Mouse (Mus musculus): Measurements from ENCODE around the gene Sema4b. TPM values are rescaled to one million over a fixed set of nuclear protein-coding genes. Genes with fewer than 3 reads are reported as not detected.
A peak's percentile ranks its signal among the peaks of the same experiment; 100 is the strongest.

Sema4b gene
- polyA plus RNA-seq, 1 experiment from 2014 or later = 9.9 TPM

DNA sequence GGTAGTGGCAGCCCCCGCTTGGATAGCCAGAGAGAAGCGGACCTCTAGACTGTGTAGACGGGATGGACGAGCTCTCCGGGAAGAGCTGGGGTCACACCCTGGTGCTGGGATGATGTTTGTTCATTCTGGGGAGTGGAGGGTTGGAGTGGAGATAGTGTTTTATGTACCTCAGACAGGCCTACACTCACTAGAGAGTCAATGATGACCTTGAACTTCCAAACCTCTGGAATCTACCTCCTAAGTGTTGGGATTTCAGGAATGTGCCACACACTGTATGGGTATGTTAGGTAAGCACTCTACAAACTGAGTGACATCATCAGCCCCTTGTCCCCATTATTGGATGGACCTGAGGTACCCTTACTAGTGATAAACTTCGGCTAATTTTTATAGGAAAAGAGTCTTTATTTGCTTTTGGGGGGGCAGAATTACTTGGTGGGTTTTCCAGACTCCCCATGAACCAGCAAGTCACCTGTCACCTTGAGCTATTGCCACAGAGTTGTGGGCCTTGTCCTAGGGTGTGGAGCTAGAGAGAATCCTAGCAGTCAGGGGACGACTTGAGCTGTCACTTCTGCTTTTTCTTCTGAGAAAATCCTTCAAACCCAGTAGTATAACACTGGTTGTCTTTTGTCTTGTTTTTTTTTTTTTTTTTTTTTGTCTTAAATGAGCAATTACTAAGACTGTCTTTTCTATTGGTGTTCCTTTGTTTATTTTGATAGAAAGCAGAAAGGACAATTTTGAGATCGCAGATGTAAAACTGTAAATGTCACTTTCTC lies 28.0 kb upstream of the Sema4b start:
- Histone ChIP-seq H3K27ac (replicated peaks) (peak overlapping the region; percentile 17; the same call in 1 of the 2 replicates), H3K4me2 (no peak overlapping the region), H3K4me3 (no peak overlapping the region), H3K27me3 (replicated peaks) (peaks cover 11% of the 10 kb centered on the region), H3K4me1 (peaks cover 29% of the 10 kb centered on the region), H3K36me3 (no peaks in the 10 kb centered on the region), H3K9me3 (no peaks in the 10 kb centered on the region), H3K9ac (no peak overlapping the region)
- no peak for ATAC-seq (ENCODE audit: extremely low read depth, insufficient number of reproducible peaks, low FRiP score, low TSS enrichment)
- WGBS = 77% methylated on average over 8 of the region's 8 CpGs

DNA sequence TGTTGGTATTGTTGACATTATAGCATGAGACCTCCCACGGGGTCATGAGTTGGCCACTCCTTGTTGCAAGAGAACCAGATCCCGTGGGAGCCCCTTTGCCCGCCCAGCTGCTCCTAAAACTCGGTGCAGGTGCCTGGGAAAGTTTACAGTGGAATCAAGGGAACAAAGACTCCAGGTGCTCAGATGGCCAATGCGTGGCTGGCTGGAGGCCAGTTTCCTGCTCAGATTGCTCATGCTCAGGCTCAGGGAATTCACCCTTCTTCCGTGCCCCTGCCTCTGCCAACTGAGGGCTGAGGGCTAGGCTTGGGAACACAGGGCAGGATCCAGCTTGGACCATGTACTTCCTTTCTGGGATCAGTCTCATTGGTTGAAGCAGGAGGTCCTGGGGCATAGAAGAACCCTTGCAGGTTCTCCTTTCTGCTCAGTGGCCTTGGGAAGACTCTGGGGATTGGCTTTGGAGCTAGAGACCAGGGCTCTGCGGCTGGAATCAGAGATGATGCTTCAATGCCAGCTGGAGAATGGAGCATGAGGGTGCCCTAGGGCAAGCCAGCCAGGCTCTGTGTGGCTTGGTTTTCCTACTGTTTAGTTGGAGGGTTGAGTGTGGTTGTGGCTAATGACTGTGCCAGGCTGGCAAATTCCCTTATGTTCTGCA lies 26.2 kb upstream of the Sema4b start:
- Histone ChIP-seq H3K4me2 (no peak overlapping the region), H3K4me3 (no peak overlapping the region), H3K9me3 (no peaks in the 10 kb centered on the region), H3K4me1 (peaks cover 29% of the 10 kb centered on the region), H3K27me3 (replicated peaks) (peaks cover 27% of the 10 kb centered on the region), H3K36me3 (no peaks in the 10 kb centered on the region), H3K9ac (no peak overlapping the region), H3K27ac (replicated peaks) (no peak overlapping the region)
- no peak for ATAC-seq (ENCODE audit: extremely low read depth, insufficient number of reproducible peaks, low FRiP score, low TSS enrichment)
- WGBS = 66% methylated on average over 7 of the region's 7 CpGs

DNA sequence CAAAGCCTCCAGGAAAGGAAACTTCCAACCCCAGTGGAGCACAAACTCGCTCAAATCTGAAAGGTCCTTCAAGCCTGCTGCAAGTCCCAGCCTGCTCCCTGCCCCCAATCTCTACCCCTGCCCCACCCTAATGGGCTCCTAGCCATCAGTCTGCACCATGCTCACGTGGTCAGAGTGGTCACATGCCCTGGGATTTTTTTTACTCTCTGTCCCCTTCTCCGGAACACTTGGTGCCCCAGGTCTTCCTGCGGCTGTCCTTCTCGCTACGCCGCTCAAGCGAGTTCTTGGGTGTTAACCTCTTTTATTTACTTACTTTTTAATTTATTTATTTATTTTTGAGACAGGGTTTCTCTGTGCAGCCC lies 25.7 kb upstream of the Sema4b start:
- Histone ChIP-seq H3K9ac (no peak overlapping the region), H3K4me2 (no peak overlapping the region), H3K27ac (replicated peaks) (no peak overlapping the region), H3K27me3 (replicated peaks) (peaks cover 27% of the 10 kb centered on the region), H3K4me1 (peaks cover 29% of the 10 kb centered on the region), H3K4me3 (no peak overlapping the region), H3K36me3 (no peaks in the 10 kb centered on the region), H3K9me3 (no peaks in the 10 kb centered on the region)
- no peak for ATAC-seq (ENCODE audit: extremely low read depth, insufficient number of reproducible peaks, low FRiP score, low TSS enrichment)
- WGBS = 74% methylated on average over 8 of the region's 8 CpGs

DNA sequence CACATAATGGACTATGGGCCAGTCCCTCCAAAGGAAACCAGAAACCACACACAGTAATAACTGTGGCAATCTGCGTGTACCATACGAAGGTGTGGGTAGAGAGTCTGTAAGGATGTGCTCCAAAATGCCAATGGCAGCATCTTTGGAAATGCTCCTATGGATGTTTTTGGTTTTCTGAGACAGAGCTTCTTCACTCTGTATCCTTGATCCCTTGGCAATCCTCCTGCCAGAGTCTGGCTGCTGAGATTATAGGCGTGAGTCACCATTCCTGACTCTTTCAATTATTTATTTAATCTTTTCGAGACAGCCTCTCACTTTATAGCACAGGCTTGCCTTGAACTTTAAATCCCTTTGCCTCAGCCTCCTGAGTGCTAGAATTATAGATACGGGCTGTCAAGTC lies 21.2 kb upstream of the Sema4b start:
- Histone ChIP-seq H3K4me3 (no peak overlapping the region), H3K27me3 (replicated peaks) (peaks cover 27% of the 10 kb centered on the region), H3K4me1 (peaks cover 26% of the 10 kb centered on the region), H3K9me3 (no peaks in the 10 kb centered on the region), H3K36me3 (no peaks in the 10 kb centered on the region), H3K27ac (replicated peaks) (no peak overlapping the region), H3K4me2 (no peak overlapping the region), H3K9ac (no peak overlapping the region)
- ATAC-seq (ENCODE audit: extremely low read depth, insufficient number of reproducible peaks, low FRiP score, low TSS enrichment) = no peak
- 73% methylated on average over 5 of the region's 5 CpGs for WGBS

DNA sequence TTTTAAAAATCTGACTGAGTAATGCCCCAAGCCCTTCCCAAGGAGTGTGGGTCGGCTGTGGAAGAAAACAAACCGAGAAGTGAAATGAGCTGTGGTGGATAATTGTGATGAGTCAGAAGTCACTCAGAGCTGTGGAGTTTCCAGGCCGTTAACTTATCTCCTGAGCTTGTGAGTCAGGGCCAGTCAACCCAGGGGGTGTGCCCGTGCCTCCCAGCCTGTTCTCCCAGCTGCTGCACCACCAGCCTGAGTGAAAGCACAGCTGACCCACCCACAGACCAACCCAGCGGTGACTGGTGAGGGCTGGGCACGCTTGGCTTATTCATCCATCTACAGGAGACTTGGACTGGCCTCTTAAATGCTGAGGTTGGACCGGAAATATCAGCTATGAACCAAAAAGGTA lies 19.9 kb upstream of the Sema4b start:
- H3K4me1 ChIP-seq = peaks cover 29% of the 10 kb centered on the region
- no peak overlapping the region for H3K4me2 ChIP-seq
- 28% methylated on average over 7 of the region's 7 CpGs for WGBS
- no peak for ATAC-seq (ENCODE audit: extremely low read depth, insufficient number of reproducible peaks, low FRiP score, low TSS enrichment)
- peak overlapping the region; percentile 7; the same call in 1 of the 2 replicates for H3K9ac ChIP-seq
- peak overlapping the region; percentile 15; the same call in 1 of the 2 replicates for H3K27ac ChIP-seq (replicated peaks)
- H3K27me3 ChIP-seq (replicated peaks) = peaks cover 22% of the 10 kb centered on the region
- no peaks in the 10 kb centered on the region for H3K36me3 ChIP-seq
- H3K4me3 ChIP-seq = no peak overlapping the region
- no peaks in the 10 kb centered on the region for H3K9me3 ChIP-seq

DNA sequence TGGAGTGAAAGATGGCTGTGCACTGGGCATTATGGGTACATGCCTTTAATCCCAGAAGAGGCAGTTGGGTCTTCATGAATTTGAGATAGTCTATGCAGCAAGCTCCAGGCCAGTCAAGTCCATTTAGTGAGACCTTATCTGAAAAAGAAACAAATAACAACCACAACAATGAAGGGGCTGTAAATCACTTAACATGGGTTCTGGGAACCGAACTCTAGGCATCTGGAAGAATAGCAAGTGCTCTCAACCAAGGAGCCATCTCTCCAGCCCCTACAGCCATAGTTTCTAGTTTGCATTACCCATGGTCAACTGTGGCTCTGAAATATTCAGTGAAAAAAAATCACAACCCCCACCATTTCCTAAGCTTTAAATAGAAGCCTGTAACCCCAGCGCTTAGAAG lies 16.8 kb upstream of the Sema4b start:
- H3K27me3 ChIP-seq (replicated peaks) = peaks cover 6% of the 10 kb centered on the region; the same call in 1 of the 2 replicates
- no peak overlapping the region for H3K27ac ChIP-seq (replicated peaks)
- H3K9me3 ChIP-seq = no peaks in the 10 kb centered on the region
- 69% methylated on average over 2 of the region's 2 CpGs for WGBS
- no peak for ATAC-seq (ENCODE audit: extremely low read depth, insufficient number of reproducible peaks, low FRiP score, low TSS enrichment)
- no peak overlapping the region for H3K4me2 ChIP-seq
- H3K4me3 ChIP-seq = no peak overlapping the region
- H3K4me1 ChIP-seq = peaks cover 38% of the 10 kb centered on the region
- H3K9ac ChIP-seq = no peak overlapping the region
- H3K36me3 ChIP-seq = no peaks in the 10 kb centered on the region

DNA sequence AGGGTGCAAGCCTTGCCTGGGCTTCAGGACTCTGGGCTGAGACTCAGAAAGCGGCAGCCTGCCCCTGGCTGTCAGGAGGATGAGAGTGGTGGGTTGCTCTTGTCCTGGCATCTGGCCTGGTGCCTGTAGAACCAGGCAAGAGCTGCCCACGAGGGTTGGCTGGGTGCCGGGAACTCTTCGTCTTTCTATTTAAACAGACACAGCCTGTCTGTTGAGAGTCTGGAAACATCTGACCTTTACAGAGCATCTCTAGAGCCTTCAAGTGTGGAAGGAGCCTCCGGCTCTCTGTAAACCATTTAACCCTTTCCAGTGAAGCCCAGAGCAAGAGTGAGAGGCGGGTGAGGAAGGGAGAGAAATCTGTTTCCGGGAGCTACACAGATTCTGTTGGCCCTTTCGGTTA lies 15.3 kb upstream of the Sema4b start:
- Histone ChIP-seq H3K4me3 (no peak overlapping the region), H3K4me1 (peaks cover 35% of the 10 kb centered on the region), H3K9ac (peak overlapping the region; percentile 52), H3K36me3 (no peaks in the 10 kb centered on the region), H3K9me3 (no peaks in the 10 kb centered on the region), H3K27ac (replicated peaks) (peak overlapping the region; percentile 77), H3K4me2 (peak overlapping the region; percentile 33), H3K27me3 (replicated peaks) (peaks cover 8% of the 10 kb centered on the region; the same call in 1 of the 2 replicates)
- ATAC-seq (ENCODE audit: extremely low read depth, insufficient number of reproducible peaks, low FRiP score, low TSS enrichment) = no peak
- 27% methylated on average over 8 of the region's 8 CpGs for WGBS

DNA sequence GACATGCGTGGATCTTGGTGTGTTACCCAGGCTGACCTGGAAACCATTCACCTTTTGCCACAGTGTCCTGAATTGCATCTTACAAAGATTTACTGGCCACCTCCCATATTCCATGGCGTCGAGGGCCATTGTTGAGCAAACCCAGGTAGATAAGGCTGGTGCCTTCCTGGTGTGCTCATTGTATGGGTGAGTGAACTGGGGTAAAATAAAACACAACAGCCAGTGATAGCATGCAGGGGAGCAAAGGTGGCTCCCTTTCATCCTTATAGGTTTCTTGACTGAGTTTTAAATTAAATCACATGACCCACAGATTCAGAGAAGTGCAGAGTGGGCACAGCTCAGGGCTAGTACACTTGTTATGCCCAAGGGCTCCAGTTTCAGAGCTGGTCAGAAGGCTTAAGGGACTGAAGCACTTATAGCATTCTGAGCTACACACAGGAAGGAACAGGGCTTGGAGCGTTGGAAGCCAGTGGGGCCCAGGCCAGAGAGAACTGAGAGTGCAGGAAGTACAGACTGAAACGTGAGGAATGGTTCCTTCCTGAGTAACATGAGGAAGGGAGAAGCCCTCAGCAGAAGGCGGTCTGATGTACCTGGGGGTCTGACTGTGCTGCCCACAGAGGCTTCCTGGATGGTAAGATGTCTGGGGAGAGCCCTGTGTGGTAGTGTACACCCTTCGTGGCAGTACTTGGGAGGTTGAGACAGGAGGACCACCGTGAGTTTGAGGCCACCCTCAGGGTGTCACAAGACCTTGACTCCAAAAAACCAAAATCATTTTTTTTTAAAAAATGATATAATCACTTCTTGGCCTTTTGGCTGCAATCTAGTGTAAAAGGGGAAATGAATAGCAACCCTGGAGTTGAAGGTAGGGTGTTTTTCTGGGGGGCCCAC lies 14.3 kb upstream of the Sema4b start:
- Histone ChIP-seq H3K4me1 (peaks cover 27% of the 10 kb centered on the region), H3K4me3 (no peak overlapping the region), H3K9ac (0 out of 2 replicates have a peak overlapping the region, but pooled peaks have one; percentile 16), H3K36me3 (no peaks in the 10 kb centered on the region), H3K9me3 (no peaks in the 10 kb centered on the region), H3K4me2 (no peak overlapping the region), H3K27ac (replicated peaks) (peak overlapping the region; percentile 77), H3K27me3 (replicated peaks) (peaks cover 13% of the 10 kb centered on the region; the same call in 1 of the 2 replicates)
- ATAC-seq (ENCODE audit: extremely low read depth, insufficient number of reproducible peaks, low FRiP score, low TSS enrichment) = no peak
- WGBS = 68% methylated on average over 8 of the region's 8 CpGs

DNA sequence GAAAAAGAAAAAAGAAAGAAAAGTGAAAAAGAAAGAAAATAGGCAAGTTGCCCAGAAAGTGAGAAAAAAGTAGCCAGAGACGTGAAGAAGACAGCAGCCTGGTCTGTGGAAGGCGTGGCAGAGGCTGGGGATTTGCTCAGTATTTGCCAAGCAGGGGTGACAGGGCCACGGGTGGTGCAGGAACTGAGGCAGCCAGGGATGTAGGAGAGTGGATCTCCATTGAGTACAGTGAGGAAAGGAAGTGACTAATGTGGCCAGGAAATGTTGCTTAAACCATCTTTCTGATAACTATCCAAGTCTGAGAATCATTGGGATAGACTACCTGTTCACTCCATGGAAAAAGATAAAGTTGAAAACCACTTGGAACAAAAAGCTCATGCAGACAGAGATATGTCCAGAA lies 10.5 kb upstream of the Sema4b start:
- Histone ChIP-seq H3K4me1 (peaks cover 34% of the 10 kb centered on the region), H3K9me3 (no peaks in the 10 kb centered on the region), H3K27ac (replicated peaks) (no peak overlapping the region), H3K4me2 (no peak overlapping the region), H3K4me3 (no peak overlapping the region), H3K27me3 (replicated peaks) (peaks cover 13% of the 10 kb centered on the region; the same call in 1 of the 2 replicates), H3K9ac (no peak overlapping the region), H3K36me3 (no peaks in the 10 kb centered on the region)
- WGBS = 57% methylated on average over 3 of the region's 3 CpGs
- ATAC-seq (ENCODE audit: extremely low read depth, insufficient number of reproducible peaks, low FRiP score, low TSS enrichment) = no peak

DNA sequence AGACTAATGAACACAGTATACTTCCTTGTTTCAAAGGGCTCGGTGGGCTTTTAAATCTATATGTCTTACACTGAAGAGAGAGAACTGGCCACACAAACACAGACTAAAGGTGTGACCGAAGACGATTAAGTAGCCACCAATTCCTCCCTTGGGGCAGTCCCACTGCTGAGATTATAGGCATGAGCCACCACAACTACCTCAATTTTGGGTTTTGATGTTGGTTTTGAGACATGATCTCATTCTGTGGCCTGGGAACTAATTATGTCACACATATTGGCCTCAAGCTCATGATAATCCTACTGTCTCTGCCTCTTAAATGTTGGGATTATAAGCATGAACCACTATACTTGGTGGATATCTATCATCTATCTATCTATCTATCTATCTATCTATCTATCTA lies 9.2 kb upstream of the Sema4b start:
- Histone ChIP-seq H3K27ac (replicated peaks) (no peak overlapping the region), H3K4me2 (no peak overlapping the region), H3K9ac (no peak overlapping the region), H3K27me3 (replicated peaks) (peaks cover 15% of the 10 kb centered on the region; the same call in 1 of the 2 replicates), H3K36me3 (no peaks in the 10 kb centered on the region), H3K9me3 (no peaks in the 10 kb centered on the region), H3K4me3 (no peak overlapping the region), H3K4me1 (peaks cover 33% of the 10 kb centered on the region)
- no peak for ATAC-seq (ENCODE audit: extremely low read depth, insufficient number of reproducible peaks, low FRiP score, low TSS enrichment)
- WGBS = 91% methylated on average over 3 of the region's 3 CpGs

Measured in heart, embryonic 13.5 days (tissue).